Mouse (Mus musculus) ES-E14 (cell line): Measurements from ENCODE around the gene Map3k5.

Experiments used
- HCFC1 ChIP-seq: IDR thresholded peaks from 2 replicates; pipeline ENCODE4 v1.6.1; 2012; ENCODE audit warnings: low read length, inconsistent platforms, borderline replicate concordance; ENCODE audit not compliant: insufficient read depth
- ZC3H11A ChIP-seq: IDR thresholded peaks from 2 replicates; pipeline ENCODE4 v1.6.1; 2012; ENCODE audit warnings: low read depth, mild to moderate bottlenecking, inconsistent platforms, low read length, borderline replicate concordance

DNA sequence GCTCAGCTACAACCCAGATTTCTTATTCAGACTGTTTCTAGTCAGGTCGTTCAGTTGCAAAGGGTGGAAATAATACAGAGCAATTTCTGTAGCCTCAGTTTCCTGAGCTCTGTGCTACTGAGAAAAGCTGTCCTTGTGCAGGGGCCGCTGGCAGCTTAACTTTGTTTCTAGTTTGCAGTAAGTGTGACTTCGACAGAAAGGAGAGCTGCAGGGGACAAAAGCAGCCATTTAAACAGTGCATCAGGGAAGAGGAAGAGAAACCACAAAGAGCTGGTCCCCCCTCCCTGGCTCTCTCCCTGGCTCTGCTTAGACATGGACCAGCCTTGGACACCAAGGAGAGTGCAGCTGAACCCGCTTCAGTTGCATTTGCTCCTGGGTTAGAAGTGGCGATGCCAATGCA, 68.7 kb downstream of the Map3k5 start:
- TF ChIP-seq HCFC1 (no peak), ZC3H11A (no peak)
